Mouse (Mus musculus) left cerebral cortex, adult 11 months (tissue): ENCODE results near the gene Gm29133.

Source experiments
- DNase-seq: peaks from one replicate; pipeline ENCODE4 v3.0.0; 2022; ENCODE audit warnings: low spot score

Gene Gm29133

GRCm38 (mm10) chr3:75747897-75748296 lies at the start of gene Gm29133:
Gene Gm29133 (plus strand): TSS chr3:75748197.
- DNase-seq, result no peak

GRCm38 (mm10) chr3:75699088-75699487 lies 48.9 kb upstream of the Gm29133 start:
- no peak for DNase-seq

- no peak for DNase-seq
These were observed 46.7 kb upstream of the Gm29133 start for GRCm38 (mm10) chr3:75701336-75701735.

- peak; percentile 26 for DNase-seq
These were observed 41.5 kb upstream of the Gm29133 start for GRCm38 (mm10) chr3:75706536-75706935.

- DNase-seq, result no peak
These were observed 34.2 kb upstream of the Gm29133 start for GRCm38 (mm10) chr3:75713678-75714295.

GRCm38 (mm10) chr3:75720663-75721062 lies 27.3 kb upstream of the Gm29133 start:
- DNase-seq, result no peak

GRCm38 (mm10) chr3:75730982-75731600 lies 16.9 kb upstream of the Gm29133 start:
- no peak for DNase-seq

GRCm38 (mm10) chr3:75743664-75744437 lies 4.1 kb upstream of the Gm29133 start:
- DNase-seq, result no peak

GRCm38 (mm10) chr3:75745343-75745742 lies 2.7 kb upstream of the Gm29133 start:
- no peak for DNase-seq

GRCm38 (mm10) chr3:75763351-75763750 lies 15.4 kb downstream of the Gm29133 start:
- no peak for DNase-seq

GRCm38 (mm10) chr3:75774253-75774652 lies 26.3 kb downstream of the Gm29133 start:
- no peak for DNase-seq

- no peak for DNase-seq
These were observed 60.0 kb downstream of the Gm29133 start for GRCm38 (mm10) chr3:75808001-75808400.

GRCm38 (mm10) chr3:75823934-75824333 lies 75.9 kb downstream of the Gm29133 start:
- no peak for DNase-seq

GRCm38 (mm10) chr3:75824458-75824857 lies 76.5 kb downstream of the Gm29133 start:
- DNase-seq, result no peak

GRCm38 (mm10) chr3:75834827-75835226 lies 86.8 kb downstream of the Gm29133 start:
- no peak for DNase-seq

- no peak for DNase-seq
These were observed 87.4 kb downstream of the Gm29133 start for GRCm38 (mm10) chr3:75835286-75835967.
